Mouse (Mus musculus): ENCODE measurements around the gene Tut1. TPM values are rescaled to one million over a fixed set of nuclear protein-coding genes. Genes with fewer than 3 reads are reported as not detected.

Tut1 gene
- total RNA-seq, 2 experiments from 2014 or later = 19.4 to 20.1 TPM

DNA sequence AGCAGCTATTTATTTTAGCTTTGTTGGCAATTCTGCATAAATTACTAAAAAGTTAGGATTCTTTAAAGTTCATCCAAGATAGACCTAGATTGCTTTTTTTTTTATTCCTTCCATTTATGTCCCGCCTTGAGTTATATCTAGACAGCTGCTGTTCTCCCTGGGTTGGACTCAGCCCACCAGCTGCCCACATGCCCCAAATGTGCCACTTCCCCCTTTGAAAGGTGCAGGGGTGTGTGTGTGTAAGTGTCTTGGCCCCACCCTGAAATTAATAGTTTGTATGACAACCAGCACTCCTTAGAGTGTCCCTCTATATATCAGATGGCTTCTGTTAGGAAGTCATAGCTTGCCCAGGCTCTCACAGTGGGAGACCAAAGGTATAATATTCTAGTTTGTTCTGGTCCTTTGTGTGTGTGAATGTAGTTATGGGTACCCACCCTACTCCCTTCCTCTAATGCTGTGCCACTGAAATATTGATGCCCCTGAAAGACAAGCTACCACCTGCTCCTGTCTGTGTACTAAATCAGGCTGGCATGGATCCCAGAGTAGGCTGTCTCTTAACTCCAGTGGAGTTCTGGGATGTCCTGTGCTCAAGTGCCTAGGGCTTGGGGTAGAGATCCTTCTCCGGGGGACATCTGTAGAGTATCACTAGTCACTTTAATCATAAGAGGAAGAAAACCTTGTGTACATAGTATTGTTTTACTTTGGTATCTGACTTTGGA, 28.0 kb downstream of the Tut1 start:
- DNase-seq (ENCODE audit: extremely low spot score in 1 of 2, low spot score in 1 of 2) = no peak

DNA sequence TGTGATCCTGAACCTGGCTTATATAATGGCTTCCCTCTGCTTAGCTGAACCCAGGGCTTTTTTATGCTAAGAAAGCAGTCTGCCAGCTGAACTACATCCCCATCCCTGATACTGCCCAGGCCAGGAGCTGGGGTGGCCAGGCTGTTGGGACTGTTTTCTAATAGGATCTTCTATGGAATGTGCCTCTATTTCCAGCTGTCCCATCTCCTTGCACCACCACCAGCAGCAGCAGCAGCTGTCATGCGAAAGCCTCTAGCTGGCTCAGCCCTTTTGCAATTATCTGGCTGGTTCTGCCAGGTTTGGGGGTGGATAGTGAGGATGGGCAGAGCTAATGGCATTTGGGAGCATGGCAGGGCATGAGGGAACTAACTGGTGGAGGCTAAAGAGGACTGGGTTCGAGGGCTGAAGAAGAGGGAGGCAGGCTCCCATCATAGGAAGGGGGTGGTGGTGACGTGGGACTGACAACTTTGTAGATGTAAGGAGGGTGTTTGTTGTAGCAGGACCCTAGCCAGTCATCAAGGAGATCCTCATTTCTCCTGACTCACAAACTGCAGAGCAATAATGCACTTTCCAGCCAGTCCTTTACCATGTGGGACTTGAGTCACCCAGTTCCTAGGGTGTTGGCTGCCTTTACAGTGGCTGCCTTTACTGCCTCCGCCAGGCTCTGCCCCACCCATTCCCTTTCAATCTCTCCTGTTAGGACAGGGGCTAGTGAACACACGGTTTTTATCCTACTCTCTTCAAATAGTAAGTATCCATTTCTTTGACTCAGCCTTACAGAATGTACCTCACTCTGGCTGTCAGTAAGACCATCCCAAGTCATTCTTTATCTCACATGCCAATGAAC, 28.9 kb downstream of the Tut1 start:
- no peak for DNase-seq (ENCODE audit: extremely low spot score in 1 of 2, low spot score in 1 of 2)

DNA sequence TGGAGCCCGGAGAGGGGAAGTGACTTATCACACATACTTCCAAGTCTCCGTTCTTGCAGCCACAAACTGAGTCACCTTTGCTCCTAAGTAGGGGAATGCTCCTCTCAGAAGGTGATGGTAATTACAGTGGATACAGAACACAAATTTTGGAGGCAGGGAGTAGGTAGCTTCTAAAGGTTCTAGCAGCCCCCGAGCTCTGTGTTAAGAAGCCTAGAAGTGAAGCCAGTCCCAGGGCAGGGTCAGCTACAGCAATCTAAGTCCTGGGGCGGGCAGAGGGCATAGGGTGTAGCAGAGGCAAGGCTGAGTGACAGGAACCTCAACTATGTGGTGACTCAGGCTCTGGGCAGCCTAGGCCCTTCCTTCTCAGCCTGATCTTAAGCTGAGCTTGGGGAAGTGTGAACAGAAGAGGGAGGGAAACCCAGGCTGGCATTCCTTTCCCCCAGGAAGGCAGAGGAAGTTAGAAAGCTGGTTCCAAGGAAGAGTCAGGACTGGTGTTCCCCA, 29.6 kb downstream of the Tut1 start:
- no peak for DNase-seq (ENCODE audit: extremely low spot score in 1 of 2, low spot score in 1 of 2)

GRCm38 (mm10) chr19:8984255-8984868, 30.7 kb downstream of the Tut1 start:
- no peak for DNase-seq (ENCODE audit: extremely low spot score in 1 of 2, low spot score in 1 of 2)

DNA sequence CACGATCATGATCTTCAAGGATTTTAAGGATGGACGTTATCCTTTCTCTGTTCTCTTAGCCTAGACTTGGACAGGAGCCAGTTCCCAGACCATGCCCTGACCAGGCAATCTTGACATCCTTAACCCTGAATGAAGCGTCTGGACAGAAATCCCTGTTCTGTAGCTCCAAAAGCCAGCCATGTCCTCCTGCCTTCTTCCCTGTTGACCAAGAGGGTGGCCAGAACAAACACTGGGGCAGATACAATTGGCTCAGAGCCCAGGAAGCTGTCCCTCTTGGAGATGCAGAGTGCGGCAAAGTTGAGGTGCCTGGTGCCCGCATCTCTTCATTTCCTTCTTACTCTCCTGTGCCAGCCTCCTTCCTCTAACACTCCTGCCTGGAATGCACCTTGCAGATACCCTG, 32.2 kb downstream of the Tut1 start:
- no peak for DNase-seq (ENCODE audit: extremely low spot score in 1 of 2, low spot score in 1 of 2)

DNA sequence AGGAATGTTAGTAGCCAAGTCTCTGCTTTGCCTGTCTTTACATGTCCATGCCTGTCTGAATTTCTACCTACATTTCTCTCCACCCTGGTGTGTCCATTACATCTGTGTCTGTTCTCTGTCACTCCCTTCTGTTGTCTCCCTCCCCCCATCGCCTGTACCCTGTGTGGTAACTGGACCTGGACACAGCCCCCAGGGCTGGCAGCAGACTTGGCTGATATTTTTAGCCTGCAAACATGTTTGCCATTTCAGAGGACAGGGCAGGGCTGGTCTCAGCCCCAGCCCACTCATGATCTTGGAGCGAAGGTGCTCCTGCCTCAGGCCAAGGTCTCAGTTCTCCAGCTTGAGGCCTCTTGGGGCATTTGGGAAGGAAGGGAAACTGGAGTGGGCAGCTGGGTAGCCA, 34.2 kb downstream of the Tut1 start:
- no peak for DNase-seq (ENCODE audit: extremely low spot score in 1 of 2, low spot score in 1 of 2)

GRCm38 (mm10) chr19:8988346-8989065, 34.9 kb downstream of the Tut1 start:
- no peak for DNase-seq (ENCODE audit: extremely low spot score in 1 of 2, low spot score in 1 of 2)

DNA sequence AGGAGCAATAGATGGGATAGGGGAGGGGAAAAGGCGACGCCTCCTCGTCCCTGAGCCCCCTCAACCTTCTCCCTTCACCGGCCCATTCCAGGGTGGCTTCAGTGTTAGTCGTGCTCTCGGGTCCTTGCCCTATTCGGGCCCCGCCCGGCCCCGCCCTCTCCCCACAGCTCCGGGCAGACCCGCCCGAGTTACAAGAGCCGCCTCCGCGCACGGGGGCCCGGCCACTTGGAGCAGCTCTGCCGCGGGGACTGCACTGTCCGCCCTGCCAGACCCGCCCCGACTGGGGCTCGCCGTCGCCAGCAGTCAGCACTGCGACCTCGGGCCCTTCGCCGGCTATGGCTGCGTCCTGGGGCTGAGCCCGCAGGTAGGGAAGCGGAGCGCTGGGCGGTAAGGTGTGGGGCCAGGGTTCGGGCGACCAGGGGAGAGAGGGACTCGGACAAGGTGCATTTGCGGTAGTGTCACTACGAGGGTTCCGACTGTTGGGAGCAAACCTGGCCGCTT, 35.5 kb downstream of the Tut1 start, which contains the start of gene Ahnak:
Gene Ahnak (plus strand): TSS at position 219 of the 501 bp plus-strand sequence.
- no peak for DNase-seq (ENCODE audit: extremely low spot score in 1 of 2, low spot score in 1 of 2)

DNA sequence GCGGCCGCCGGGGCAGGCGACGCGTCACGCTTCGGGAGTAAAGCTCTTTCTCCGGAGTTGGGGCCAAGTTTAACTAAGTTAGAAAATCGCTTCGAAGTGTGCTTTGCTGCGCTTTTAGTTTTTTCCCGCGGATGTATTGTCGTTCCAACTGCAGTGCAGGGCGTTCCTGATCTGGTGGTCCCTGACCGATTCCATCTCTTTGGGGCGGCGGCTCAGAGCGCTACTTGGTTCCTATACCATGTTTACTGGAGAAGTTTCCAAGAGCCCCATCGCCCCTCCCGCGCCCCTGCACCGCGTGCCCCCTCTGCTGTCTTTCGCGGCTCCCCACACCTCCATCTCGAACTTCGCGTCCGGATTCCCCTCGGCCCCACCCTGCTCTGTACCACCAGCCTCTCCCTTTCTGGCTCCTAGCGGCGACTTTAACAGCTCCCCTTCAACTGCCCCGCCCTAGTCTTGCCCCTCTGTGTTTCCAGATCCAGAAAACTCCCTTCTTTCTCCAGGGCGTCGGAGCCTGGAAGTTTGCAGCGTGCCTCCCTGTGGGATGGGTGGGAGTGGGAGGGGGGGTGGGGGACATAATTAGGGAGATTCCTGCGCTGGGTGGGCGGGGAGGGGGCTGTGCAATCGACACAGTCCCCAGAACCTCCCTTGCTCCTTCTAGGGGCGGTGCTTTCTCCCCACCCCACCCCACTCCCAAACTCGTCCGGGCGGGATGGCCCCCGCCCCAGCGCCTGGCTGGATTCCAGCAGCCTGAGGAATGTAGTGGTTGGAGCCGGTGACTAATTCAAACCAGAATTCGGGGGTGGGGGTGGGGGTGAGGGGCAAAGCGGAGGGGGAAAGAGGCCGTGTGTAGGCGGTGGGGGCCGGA, 36.2 kb downstream of the Tut1 start:
- DNase-seq (ENCODE audit: extremely low spot score in 1 of 2, low spot score in 1 of 2) = peak in 1 of 2 experiments; percentile 28

DNA sequence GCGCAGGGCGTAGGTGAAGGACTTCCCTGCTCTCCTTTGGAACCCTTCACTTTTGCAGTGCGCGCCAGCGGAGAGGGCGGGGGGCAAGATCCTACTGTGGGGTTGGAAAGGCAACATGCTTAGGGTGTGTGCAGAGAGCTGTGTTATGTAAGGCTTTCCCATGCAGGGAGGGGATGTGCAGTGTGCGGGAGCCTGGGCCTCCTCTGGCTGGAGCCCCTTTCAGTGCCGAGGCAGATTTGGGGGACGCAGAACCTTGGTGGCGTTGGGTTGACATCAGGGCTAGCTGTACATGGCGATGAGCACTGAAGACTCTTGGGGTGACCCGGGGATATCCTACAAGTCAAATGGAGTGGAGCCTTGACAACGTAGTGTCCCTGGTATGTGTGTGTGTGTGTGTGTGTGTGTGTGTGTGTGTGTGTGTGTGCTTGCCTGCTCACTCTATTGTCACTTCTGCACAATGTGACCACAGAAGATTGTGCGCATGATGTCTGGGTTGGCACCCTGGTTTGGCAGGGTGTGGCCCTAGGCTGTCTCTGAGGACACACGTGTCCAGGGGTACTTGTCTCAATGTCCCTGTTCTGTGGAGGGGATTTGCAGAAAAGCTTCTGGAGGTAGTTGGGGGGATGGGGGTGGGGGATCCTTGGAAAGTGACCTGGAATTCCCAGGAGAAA, 36.9 kb downstream of the Tut1 start:
- DNase-seq (ENCODE audit: extremely low spot score in 1 of 2, low spot score in 1 of 2) = no peak

DNA sequence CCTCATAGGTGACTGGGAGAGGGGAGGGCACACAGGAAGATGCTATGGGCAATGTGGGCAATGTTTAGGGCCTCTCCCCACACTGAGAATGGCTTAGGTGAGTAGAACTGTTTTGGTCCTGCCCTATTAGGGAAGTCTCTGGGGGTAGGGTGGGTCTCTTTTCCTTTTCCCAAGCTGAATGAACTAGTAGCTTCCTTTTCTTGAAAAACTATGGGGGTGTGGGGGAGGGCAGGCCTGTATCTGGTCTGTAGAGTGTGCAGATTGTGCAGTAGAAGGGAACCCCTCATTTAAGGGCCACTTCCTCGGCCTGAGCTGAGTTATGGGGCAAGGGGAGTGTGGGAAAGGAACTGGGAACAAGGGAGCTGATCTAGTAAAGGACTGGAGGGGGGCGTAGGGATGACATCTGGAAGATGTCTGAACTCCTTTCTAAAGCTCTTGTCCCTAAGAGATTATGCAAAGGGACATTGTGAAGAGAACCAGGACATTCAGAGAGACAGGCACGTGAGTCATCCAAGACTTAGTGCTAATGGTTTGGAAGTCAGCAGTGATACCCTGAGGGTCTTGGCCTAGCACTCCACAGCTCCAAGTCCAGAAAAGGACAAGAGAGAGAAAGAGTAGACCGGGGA, 37.7 kb downstream of the Tut1 start:
- DNase-seq (ENCODE audit: extremely low spot score in 1 of 2, low spot score in 1 of 2) = no peak

DNA sequence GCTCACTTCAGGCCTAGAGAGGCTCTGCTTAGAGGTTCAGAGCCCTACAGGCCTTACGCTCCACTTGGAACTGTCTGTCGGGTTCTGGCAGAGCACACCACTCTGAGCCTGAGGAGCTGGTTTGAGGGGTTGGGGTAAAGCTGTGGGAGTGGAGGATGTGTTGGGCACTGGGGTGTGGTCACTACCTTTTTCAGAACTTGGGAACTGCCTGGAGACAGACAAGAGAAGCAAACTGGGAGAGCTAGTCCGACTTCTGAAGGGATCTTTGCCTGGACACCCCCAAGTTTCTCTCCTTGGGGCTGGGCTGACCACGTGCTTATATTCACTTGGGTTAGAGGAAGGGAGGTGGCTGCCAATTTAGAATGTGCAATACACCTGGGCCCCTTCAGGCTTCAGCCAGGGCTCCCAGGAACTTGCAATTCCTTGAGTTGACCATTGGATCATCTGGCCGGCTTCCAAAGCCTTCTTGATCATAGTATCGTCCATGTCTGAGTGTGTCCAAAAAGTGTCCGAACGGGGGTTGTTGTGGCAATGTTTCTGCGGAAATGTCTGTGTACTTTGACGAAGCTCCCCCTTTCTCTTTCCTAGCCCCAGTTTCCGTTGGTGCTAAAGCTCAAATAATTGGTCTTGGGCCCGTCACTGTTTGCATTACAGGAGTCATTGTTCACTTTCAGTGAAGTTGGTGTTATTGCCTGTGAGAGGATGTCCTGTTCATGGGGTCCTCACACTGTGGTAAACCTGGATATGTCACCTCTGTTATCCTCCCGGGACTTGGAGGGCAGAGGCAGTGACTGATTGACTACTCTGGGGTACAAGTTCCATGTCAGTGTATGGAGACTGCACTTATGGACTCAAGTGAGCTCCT, 38.5 kb downstream of the Tut1 start:
- no peak for DNase-seq (ENCODE audit: extremely low spot score in 1 of 2, low spot score in 1 of 2)

GRCm38 (mm10) chr19:8992769-8993624, 39.4 kb downstream of the Tut1 start:
- DNase-seq (ENCODE audit: extremely low spot score in 1 of 2, low spot score in 1 of 2) = peak; percentile 66 to 88

DNA sequence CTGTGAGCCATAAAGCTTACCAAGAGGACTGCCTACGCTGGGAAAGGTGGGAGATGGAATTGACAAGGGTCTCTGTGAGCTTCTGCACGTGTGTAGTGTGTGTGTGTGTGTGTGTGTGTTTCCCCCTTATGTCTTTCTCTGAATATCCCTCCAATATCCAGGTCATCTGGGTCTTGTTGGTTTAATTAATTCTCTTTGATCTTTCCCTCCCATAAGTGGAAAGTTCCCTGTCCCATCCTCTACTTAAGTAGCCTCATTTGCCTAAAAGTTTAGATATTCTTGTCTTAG, 39.9 kb downstream of the Tut1 start:
- DNase-seq (ENCODE audit: extremely low spot score in 1 of 2, low spot score in 1 of 2) = no peak

GRCm38 (mm10) chr19:8994813-8995607, 41.4 kb downstream of the Tut1 start:
- no peak for DNase-seq (ENCODE audit: extremely low spot score in 1 of 2, low spot score in 1 of 2)

- no peak for DNase-seq (ENCODE audit: extremely low spot score in 1 of 2, low spot score in 1 of 2)
These were observed 43.0 kb downstream of the Tut1 start for GRCm38 (mm10) chr19:8996601-8997000.
